Mouse (Mus musculus) bone marrow, adult 2 months (tissue): ENCODE measurements around the gene Zfp867. TPM values are rescaled to one million over a fixed set of nuclear protein-coding genes. Genes with fewer than 3 reads are reported as not detected.

Experiments
- H3K27ac ChIP-seq: fragments of 200-500 bp; 2 replicates; pipeline ENCODE4 v1.5.1; 2012; ENCODE audit warnings: low read depth, mild to moderate bottlenecking, control low read depth, inconsistent platforms, low read length; ENCODE audit not compliant: control insufficient read depth, poor library complexity, insufficient read depth
- H3K4me1 ChIP-seq: fragments of 200-500 bp; 2 replicates; pipeline ENCODE4 v1.6.1; 2011; ENCODE audit warnings: low read length; ENCODE audit not compliant: control insufficient read depth, insufficient read depth
- H3K4me3 ChIP-seq: fragments of 200-500 bp; replicated peaks from 2 replicates; pipeline ENCODE3; 2011; ENCODE audit warnings: mild to moderate bottlenecking, low read depth, low read length, control low read depth; ENCODE audit not compliant: control insufficient read depth
- CTCF ChIP-seq: fragments of 200-500 bp; IDR thresholded peaks from 2 replicates; pipeline ENCODE4 v1.5.1; 2011; ENCODE audit warnings: low read length, control low read depth; ENCODE audit not compliant: control insufficient read depth, insufficient read depth
- POLR2A ChIP-seq: fragments of 200-500 bp; IDR thresholded peaks from 2 replicates; pipeline ENCODE4 v1.6.1; 2011; ENCODE audit warnings: low read depth, mild to moderate bottlenecking, control low read depth, low read length, borderline replicate concordance; ENCODE audit not compliant: control insufficient read depth
- WGBS: fragments of 180-500 bp; shearing (Covaris S2); methylation state at CpG from one replicate; pipeline ENCODE4 v1.1.7; 2018; 5-methylcytosine and 5-hydroxymethylcytosine counted together
- polyA plus RNA-seq: library from polyadenylated mRNA; stranded (reverse); fragments of >200 nt; gene quantifications from 2 replicates; pipeline ENCODE4 v1.2.4, GENCODE M21; 2011; ENCODE audit warnings: low replicate concordance; ENCODE audit not compliant: missing spikeins, insufficient read depth, insufficient read length

The Zfp867 gene
- polyA plus RNA-seq, 1 experiment = 1.6 TPM

GRCm38 (mm10) chr11:59506713-59507074 lies 34.4 kb upstream of the Zfp867 start:
- Histone ChIP-seq H3K4me1 (no peaks in the 10 kb centered on the region; the same call in 1 of the 2 replicates), H3K4me3 (peak overlapping the region; percentile 54), H3K27ac (no peak overlapping the region)
- 6% methylated on average over 14 of the region's 14 CpGs for WGBS
- TF ChIP-seq POLR2A = no peak

- peak overlapping the region; percentile 3; the same call in 1 of the 2 replicates for H3K27ac ChIP-seq
- H3K4me3 ChIP-seq = peak overlapping the region; percentile 69
- TF ChIP-seq POLR2A (peak; percentile 13; the same call in 1 of the 2 replicates), CTCF (no peak)
- under 1% methylated on average over 69 of the region's 71 CpGs for WGBS
- H3K4me1 ChIP-seq = no peaks in the 10 kb centered on the region; the same call in 1 of the 2 replicates
Measured at GRCm38 (mm10) chr11:59505839-59506712, 33.8 kb upstream of the Zfp867 start.

- TF ChIP-seq POLR2A (peak; percentile 48; the same call in 1 of the 2 replicates), CTCF (no peak)
- 2% methylated on average over 21 of the region's 21 CpGs for WGBS
- Histone ChIP-seq H3K27ac (peak overlapping the region; percentile 3; the same call in 1 of the 2 replicates), H3K4me3 (peak overlapping the region; percentile 69), H3K4me1 (no peaks in the 10 kb centered on the region; the same call in 1 of the 2 replicates)
Measured at GRCm38 (mm10) chr11:59505351-59505838, 33.1 kb upstream of the Zfp867 start.

GRCm38 (mm10) chr11:59501978-59502700 lies 29.9 kb upstream of the Zfp867 start:
- no peak for TF ChIP-seq POLR2A
- TF ChIP-seq CTCF = no peak
- H3K27ac ChIP-seq = peak overlapping the region; percentile 68; the same call in 1 of the 2 replicates
- WGBS = 62% methylated on average over 5 of the region's 5 CpGs
- H3K4me1 ChIP-seq = no peaks in the 10 kb centered on the region; the same call in 1 of the 2 replicates
- H3K4me3 ChIP-seq = no peak overlapping the region

- WGBS = 89% methylated on average over 7 of the region's 7 CpGs
- H3K4me1 ChIP-seq = no peaks in the 10 kb centered on the region; the same call in 1 of the 2 replicates
- no peak overlapping the region for H3K4me3 ChIP-seq
- no peak overlapping the region for H3K27ac ChIP-seq
- TF ChIP-seq POLR2A = no peak
- TF ChIP-seq CTCF = no peak
Measured at GRCm38 (mm10) chr11:59497747-59498146, 25.5 kb upstream of the Zfp867 start.

- TF ChIP-seq POLR2A (no peak), CTCF (no peak)
- Histone ChIP-seq H3K4me3 (no peak overlapping the region), H3K27ac (no peak overlapping the region), H3K4me1 (no peaks in the 10 kb centered on the region; the same call in 1 of the 2 replicates)
- 59% methylated on average over 6 of the region's 6 CpGs for WGBS
Measured at GRCm38 (mm10) chr11:59496672-59497310, 24.5 kb upstream of the Zfp867 start.

- no peak overlapping the region for H3K4me3 ChIP-seq
- no peaks in the 10 kb centered on the region for H3K4me1 ChIP-seq
- TF ChIP-seq CTCF (no peak), POLR2A (no peak)
- WGBS = 82% methylated on average over 8 of the region's 8 CpGs
- no peak overlapping the region for H3K27ac ChIP-seq
Measured at GRCm38 (mm10) chr11:59486222-59486621, 13.9 kb upstream of the Zfp867 start.
